Mouse (Mus musculus): ENCODE results near the gene Dnal1. TPM values are rescaled to one million over a fixed set of nuclear protein-coding genes. Genes with fewer than 3 reads are reported as not detected.

The Dnal1 gene
- total and polyA plus RNA-seq, 2 experiments from 2014 or later: 10.7 to 15.6 TPM

GRCm38 (mm10) chr12:84170610-84171009 lies 56.4 kb downstream of the Dnal1 start:
- DNase-seq (ENCODE audit: low spot score): no peak
- no peaks in the 10 kb centered on the region; the same call in 1 of the 2 replicates for H3K4me1 ChIP-seq (ENCODE audit: insufficient read depth, low read length)
- no peak overlapping the region for H3K4me3 ChIP-seq (ENCODE audit: low read depth, low read length)
- H3K9ac ChIP-seq (replicated peaks; ENCODE audit: low read length, poor library complexity, severe bottlenecking): no peak overlapping the region
- no peak for TF ChIP-seq CTCF (IDR thresholded peaks at IDR 0.05)
- peaks cover 18% of the 10 kb centered on the region for H3K36me3 ChIP-seq (ENCODE audit: insufficient read depth, low read length)
- no peak overlapping the region for H3K27ac ChIP-seq (ENCODE audit: low read depth, low read length)
- 89% methylated on average over 10 of the region's 10 CpGs for WGBS
- no peaks in the 10 kb centered on the region for H3K9me3 ChIP-seq (ENCODE audit: low read length)
- no peaks in the 10 kb centered on the region for H3K27me3 ChIP-seq (ENCODE audit: insufficient read depth, low read length)
- no peak for ATAC-seq (ENCODE audit: low FRiP score)
- no peak overlapping the region for H3K4me2 ChIP-seq (ENCODE audit: low read depth, low read length, poor library complexity, severe bottlenecking)

DNA sequence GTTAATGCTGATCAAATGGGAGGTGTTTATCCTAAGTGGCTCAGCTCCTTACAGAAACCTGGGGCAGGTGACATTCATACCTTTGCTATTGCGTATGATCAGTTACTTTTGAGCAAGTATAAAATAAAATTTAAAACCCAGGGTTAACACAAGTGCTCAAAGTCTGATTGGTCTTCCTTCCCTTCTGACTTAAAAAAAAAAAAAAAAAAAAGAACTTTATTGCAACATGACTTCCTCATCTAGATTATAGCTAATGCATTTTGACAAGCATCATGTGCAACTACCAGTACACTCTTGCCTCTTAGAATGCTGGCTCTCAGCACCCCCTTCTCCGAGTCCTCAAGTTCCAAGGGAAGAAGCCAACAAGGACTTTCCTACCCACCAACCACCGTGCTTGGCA lies 58.0 kb downstream of the Dnal1 start:
- ATAC-seq (ENCODE audit: low FRiP score) (no peak), DNase-seq (ENCODE audit: low spot score) (no peak)
- Histone ChIP-seq H3K4me3 (ENCODE audit: low read depth, low read length) (no peak overlapping the region), H3K4me2 (ENCODE audit: low read depth, low read length, poor library complexity, severe bottlenecking) (no peak overlapping the region), H3K27me3 (ENCODE audit: insufficient read depth, low read length) (no peaks in the 10 kb centered on the region), H3K36me3 (ENCODE audit: insufficient read depth, low read length) (peaks cover 18% of the 10 kb centered on the region), H3K4me1 (ENCODE audit: insufficient read depth, low read length) (peaks cover 14% of the 10 kb centered on the region), H3K9ac (replicated peaks; ENCODE audit: low read length, poor library complexity, severe bottlenecking) (no peak overlapping the region), H3K9me3 (ENCODE audit: low read length) (no peaks in the 10 kb centered on the region), H3K27ac (ENCODE audit: low read depth, low read length) (no peak overlapping the region)
- no peak for TF ChIP-seq CTCF (IDR thresholded peaks at IDR 0.05)
- WGBS: 95% methylated on average over 3 of the region's 3 CpGs

- Histone ChIP-seq H3K9ac (replicated peaks; ENCODE audit: low read length, poor library complexity, severe bottlenecking) (no peak overlapping the region), H3K36me3 (ENCODE audit: insufficient read depth, low read length) (peaks cover 18% of the 10 kb centered on the region), H3K4me3 (ENCODE audit: low read depth, low read length) (no peak overlapping the region), H3K4me2 (ENCODE audit: low read depth, low read length, poor library complexity, severe bottlenecking) (no peak overlapping the region), H3K4me1 (ENCODE audit: insufficient read depth, low read length) (peaks cover 18% of the 10 kb centered on the region), H3K9me3 (ENCODE audit: low read length) (no peaks in the 10 kb centered on the region), H3K27ac (ENCODE audit: low read depth, low read length) (no peak overlapping the region), H3K27me3 (ENCODE audit: insufficient read depth, low read length) (no peaks in the 10 kb centered on the region)
- ATAC-seq (ENCODE audit: low FRiP score) (no peak), DNase-seq (ENCODE audit: low spot score) (no peak)
- 90% methylated on average over 17 of the region's 17 CpGs for whole genome bisulfite sequencing
- TF ChIP-seq CTCF (IDR thresholded peaks at IDR 0.05): no peak
Measured at GRCm38 (mm10) chr12:84172862-84173261, 58.7 kb downstream of the Dnal1 start.

GRCm38 (mm10) chr12:84173309-84173915 lies 59.2 kb downstream of the Dnal1 start:
- Histone ChIP-seq H3K4me1 (ENCODE audit: insufficient read depth, low read length) (peaks cover 18% of the 10 kb centered on the region), H3K27ac (ENCODE audit: low read depth, low read length) (no peak overlapping the region), H3K4me3 (ENCODE audit: low read depth, low read length) (no peak overlapping the region), H3K27me3 (ENCODE audit: insufficient read depth, low read length) (no peaks in the 10 kb centered on the region), H3K9me3 (ENCODE audit: low read length) (no peaks in the 10 kb centered on the region), H3K4me2 (ENCODE audit: low read depth, low read length, poor library complexity, severe bottlenecking) (no peak overlapping the region), H3K36me3 (ENCODE audit: insufficient read depth, low read length) (peaks cover 18% of the 10 kb centered on the region), H3K9ac (replicated peaks; ENCODE audit: low read length, poor library complexity, severe bottlenecking) (no peak overlapping the region)
- ATAC-seq (ENCODE audit: low FRiP score) (no peak), DNase-seq (ENCODE audit: low spot score) (no peak)
- 94% methylated on average over 13 of the region's 13 CpGs for WGBS
- no peak for TF ChIP-seq CTCF (IDR thresholded peaks at IDR 0.05)

DNA sequence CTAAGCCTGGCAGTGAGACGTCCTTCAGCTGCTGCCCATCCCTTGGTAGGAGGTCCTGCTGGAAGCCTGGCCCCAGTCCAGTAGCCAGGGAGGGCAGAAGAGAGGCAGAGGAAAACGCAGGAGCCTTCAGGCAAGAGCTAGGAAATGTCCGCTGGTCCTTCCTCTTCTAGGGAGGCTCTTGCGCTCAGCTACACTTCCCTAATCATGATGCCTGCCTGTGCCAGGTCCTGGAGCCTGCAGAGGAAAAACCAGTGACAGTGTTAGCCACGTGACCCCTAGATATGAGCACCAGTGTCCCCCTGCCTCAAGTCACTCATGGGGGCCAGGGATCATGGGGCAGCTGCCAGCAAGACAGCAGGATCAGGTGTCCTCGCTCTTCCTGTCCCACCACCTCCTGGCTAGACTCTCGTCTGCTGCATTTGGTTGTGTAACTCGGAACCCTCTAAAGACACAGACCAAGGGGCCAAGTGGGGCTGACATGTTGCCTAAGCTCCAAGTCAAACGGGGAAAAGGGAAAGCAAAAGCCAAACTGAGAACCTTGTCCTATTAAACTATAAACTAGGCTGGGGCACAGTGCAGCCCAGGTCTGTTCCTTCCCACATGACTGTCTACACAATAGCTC lies 60.1 kb downstream of the Dnal1 start:
- Histone ChIP-seq H3K9ac (replicated peaks; ENCODE audit: low read length, poor library complexity, severe bottlenecking) (no peak overlapping the region), H3K27ac (ENCODE audit: low read depth, low read length) (no peak overlapping the region), H3K36me3 (ENCODE audit: insufficient read depth, low read length) (peaks cover 18% of the 10 kb centered on the region), H3K9me3 (ENCODE audit: low read length) (no peaks in the 10 kb centered on the region), H3K4me1 (ENCODE audit: insufficient read depth, low read length) (peaks cover 18% of the 10 kb centered on the region), H3K4me3 (ENCODE audit: low read depth, low read length) (no peak overlapping the region), H3K4me2 (ENCODE audit: low read depth, low read length, poor library complexity, severe bottlenecking) (no peak overlapping the region), H3K27me3 (ENCODE audit: insufficient read depth, low read length) (no peaks in the 10 kb centered on the region)
- ATAC-seq (ENCODE audit: low FRiP score) (no peak), DNase-seq (ENCODE audit: low spot score) (no peak)
- no peak for TF ChIP-seq CTCF (IDR thresholded peaks at IDR 0.05)
- 81% methylated on average over 9 of the region's 9 CpGs for WGBS

DNA sequence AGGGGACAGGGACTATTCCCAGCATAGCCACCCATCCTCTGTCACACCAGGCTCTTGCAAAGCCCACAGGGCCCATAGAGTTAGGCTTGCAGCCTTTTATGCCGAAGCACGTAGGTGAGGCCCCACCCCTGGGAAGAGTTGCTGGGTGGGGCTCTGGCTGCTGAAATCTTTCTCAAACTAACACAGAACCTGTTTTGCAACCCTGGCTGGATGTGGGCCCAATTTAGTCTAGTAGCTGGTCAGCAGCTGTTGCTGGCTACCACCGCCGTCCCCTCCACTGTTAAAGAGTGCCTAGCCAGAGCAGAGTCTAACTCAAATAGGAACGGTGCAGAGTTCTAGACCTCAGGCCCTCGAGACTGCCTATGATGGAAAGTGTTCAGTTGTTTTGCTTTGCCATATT lies 60.7 kb downstream of the Dnal1 start:
- no peak overlapping the region for H3K4me3 ChIP-seq (ENCODE audit: low read depth, low read length)
- no peaks in the 10 kb centered on the region for H3K9me3 ChIP-seq (ENCODE audit: low read length)
- DNase-seq (ENCODE audit: low spot score): no peak
- H3K9ac ChIP-seq (replicated peaks; ENCODE audit: low read length, poor library complexity, severe bottlenecking): no peak overlapping the region
- H3K36me3 ChIP-seq (ENCODE audit: insufficient read depth, low read length): peaks cover 18% of the 10 kb centered on the region
- H3K27me3 ChIP-seq (ENCODE audit: insufficient read depth, low read length): no peaks in the 10 kb centered on the region
- ATAC-seq (ENCODE audit: low FRiP score): no peak
- no peak overlapping the region for H3K4me2 ChIP-seq (ENCODE audit: low read depth, low read length, poor library complexity, severe bottlenecking)
- peaks cover 18% of the 10 kb centered on the region for H3K4me1 ChIP-seq (ENCODE audit: insufficient read depth, low read length)
- no peak for TF ChIP-seq CTCF (IDR thresholded peaks at IDR 0.05)
- peak overlapping the region; percentile 89; the same call in 1 of the 2 replicates for H3K27ac ChIP-seq (ENCODE audit: low read depth, low read length)
- WGBS: 84% methylated on average over 6 of the region's 6 CpGs
